Mouse (Mus musculus): Measurements from ENCODE around the gene Elf2. TPM values are rescaled to one million over a fixed set of nuclear protein-coding genes. Genes with fewer than 3 reads are reported as not detected.

Gene Elf2
- total RNA-seq, 2 experiments from 2014 or later, result 69.2 to 122 TPM

DNA sequence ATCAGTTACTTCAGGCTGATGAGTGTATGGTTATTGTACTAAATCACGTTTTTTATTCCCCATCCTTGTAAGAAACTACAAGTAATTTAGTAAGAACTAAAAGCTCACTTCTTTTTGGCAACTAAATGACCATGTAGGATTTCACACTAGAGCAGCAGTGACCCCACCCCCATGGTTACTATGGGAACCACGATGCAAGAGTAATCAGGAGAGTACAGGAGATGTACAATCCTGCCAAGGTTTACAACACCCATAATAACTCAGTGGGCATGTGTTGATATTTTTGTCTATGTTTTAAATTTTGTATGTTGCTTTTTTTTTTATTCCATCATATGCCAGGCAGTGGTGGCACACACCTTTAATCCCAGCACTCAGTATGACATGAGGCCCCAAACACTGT lies 45.2 kb downstream of the Elf2 start:
- peak; percentile 91 for ATAC-seq (replicated peaks; ENCODE audit: low FRiP score, low TSS enrichment, poor library complexity, severe bottlenecking)

GRCm38 (mm10) chr3:51294251-51294650 lies 46.2 kb downstream of the Elf2 start:
- ATAC-seq (replicated peaks; ENCODE audit: low FRiP score, low TSS enrichment, poor library complexity, severe bottlenecking), result no peak

DNA sequence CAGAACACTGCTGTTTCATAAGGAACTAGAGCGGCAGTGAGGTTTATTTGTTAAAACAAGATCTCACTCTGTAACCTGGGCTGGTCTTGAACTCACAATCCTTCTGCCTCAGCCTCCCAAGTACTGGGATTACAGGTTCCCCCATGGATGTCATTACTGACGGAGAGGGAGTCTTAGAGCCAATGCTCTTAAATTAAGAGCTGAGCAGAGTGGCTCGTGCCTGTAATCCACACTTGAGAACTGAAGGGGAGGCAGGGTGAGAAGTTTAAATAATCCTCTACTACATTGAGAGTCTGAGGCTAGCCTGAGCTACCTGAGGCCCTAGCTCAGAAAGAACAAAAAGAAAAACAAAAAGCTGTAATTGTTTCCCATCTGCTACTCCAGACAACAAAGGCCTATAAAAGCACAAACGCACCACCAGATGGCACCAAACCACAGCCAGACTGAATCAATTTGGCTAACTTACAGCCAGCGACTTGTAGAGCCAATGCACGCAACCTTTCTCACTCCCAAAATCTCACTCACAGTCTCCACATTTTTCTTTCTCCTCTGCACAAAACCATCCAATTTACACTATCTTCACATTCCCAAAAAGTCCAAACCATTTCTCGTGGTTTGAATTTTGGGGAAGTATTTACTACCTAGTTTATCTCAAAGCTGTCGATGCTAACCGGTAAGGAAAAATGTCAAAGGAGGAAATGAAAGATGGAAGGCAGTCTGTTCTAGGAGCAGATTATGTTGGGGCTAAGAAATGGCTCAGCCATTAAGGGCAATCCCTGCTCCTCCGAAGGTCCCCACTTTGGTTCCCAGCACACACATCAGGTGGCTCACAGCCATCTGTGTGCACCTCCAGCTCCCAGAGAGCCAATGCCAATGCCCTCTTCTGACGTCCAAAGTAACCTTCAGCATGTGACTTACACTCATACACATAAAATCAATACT lies 51.3 kb downstream of the Elf2 start:
- ATAC-seq (replicated peaks; ENCODE audit: low FRiP score, low TSS enrichment, poor library complexity, severe bottlenecking), result peak; percentile 81

DNA sequence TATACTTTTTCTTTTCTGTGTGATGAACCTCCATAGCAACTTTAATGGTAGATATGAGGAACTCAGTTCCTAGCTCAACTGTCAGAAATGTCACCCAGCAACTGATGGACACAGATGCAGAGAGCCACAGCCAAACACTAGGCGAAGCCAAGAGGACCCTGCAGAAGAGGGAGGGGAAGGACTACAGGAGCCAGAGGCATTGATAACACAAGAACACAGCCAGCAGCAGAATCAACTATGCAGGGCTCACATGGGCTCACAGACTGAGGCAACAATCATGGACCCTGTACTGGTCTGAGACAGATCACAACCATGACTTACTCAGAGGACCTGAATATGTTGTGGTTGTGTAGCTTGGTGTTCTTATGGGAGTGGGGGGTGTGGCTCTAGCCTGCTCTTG lies 56.1 kb downstream of the Elf2 start:
- ATAC-seq (replicated peaks; ENCODE audit: low FRiP score, low TSS enrichment, poor library complexity, severe bottlenecking), result no peak

GRCm38 (mm10) chr3:51281727-51282126 lies 58.7 kb downstream of the Elf2 start:
- ATAC-seq (replicated peaks; ENCODE audit: low FRiP score, low TSS enrichment, poor library complexity, severe bottlenecking), result no peak

DNA sequence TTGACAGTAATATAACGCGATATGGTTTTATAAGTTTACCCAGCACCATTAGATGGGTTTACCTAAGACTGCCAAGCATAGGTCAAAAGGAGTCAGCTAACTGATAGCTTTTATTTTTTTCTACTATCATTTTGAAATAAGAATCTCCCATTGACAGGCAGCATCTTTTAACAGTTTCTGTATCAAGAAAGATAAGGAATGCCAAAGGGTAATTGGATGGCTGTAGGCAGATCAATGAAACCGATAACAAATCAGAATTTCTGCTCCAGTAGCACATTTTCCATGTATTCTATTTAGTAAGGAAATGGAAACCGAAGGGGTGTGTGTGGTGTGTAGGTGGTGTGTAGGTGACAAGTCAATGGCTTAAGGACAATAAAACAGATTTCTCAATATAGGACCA lies 62.0 kb downstream of the Elf2 start:
- ATAC-seq (replicated peaks; ENCODE audit: low FRiP score, low TSS enrichment, poor library complexity, severe bottlenecking), result no peak

DNA sequence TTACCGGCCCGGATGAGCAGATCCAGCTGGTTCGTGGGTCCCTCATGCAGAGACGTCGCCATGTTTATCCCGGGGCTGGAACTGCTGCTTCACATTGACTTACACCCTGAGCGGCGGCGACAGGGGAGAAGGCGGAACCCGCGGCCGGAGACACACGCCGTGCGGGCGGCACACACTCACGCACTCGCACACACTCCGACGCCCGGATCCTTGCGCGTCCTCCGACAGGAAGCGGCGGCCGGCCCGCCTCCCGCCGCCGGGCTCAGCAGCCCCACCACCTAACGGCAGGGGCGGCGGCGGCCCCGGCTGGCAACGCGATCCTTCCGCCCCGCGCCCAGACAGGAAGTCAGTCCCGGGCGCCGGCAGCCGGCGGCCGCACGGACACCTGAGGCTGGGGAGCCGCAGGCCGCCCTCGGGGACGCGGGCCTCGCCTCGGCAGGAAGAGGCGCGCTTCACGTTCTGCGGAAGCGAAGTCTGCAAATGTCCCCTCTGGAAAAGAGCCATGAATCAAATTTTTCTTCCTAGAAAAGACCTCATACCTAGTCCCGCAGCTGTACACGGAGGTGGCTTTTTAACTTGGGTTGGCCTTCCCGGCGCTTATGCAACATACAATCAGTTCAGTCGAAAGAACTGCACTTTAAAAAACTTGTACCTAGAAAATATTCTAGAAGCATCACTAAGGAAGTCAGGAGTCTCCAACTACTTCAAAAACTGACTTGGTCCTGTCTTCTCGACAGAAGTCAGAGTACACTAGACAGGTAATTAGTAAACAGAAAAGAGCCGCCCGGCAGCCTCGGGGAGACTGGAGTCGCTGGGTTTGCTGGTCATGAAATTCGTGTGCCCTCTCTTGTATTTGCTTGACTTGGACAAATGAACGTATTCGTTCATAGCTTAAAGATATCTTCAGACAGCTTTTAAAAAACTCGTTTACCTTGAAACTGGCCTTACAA lies 63.0 kb downstream of the Elf2 start:
- peak; percentile 50 for ATAC-seq (replicated peaks; ENCODE audit: low FRiP score, low TSS enrichment, poor library complexity, severe bottlenecking)

DNA sequence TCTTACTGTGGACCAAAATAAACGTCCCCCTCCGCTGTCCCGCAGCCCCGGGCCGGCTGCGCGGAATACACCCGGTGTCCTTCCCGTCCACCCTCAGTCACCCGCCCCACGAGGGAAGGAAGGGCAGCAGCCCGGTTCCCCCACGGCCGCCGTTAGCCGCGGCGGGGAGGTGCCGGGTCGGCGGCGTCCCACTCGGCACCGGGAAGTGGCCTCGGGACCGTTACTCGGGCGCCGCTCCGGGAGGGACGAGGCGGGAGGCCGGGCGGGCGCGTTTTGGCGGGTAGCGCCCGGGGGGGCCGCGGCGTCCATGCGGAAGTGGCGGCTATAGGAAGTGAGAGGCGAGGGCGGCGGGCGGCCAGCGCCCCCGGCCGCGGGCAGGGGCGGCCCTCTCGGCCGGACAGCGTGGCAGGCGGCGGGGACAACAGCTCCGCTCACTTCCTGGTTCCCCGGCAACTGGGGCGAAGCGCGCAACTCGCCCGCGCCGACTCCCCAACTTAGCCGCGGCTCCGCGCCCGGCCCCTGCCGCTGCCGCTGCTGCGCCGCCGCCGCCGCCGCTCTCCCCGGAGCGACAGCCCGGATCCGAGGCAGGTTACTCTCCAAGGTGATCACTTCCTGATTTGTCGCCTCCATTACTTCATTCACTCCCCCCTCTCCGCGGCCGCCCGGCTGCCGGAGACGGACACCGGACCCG lies 63.9 kb downstream of the Elf2 start:
- no peak for ATAC-seq (replicated peaks; ENCODE audit: low FRiP score, low TSS enrichment, poor library complexity, severe bottlenecking)

DNA sequence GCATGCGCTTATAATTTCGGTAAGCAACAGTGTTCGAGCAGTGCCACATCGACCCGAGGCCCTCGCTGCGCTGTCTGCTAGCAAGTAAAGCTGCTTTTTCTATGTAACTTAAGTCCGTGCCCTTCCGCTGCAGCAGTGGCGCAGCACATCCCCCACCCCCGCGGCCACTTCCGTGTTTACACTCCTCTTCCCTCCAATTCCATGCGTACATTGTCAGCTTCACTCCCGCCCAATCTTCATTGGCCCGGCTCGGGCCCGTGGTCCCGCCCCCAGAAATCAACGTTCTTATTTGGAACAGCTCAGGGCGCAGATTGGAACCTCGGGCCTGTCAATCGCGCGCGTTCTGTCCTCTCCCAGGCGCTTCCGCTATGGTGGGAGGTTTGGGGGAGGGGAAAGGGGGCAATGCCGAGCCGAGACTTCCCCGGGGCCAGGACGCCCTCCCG lies 64.5 kb downstream of the Elf2 start:
- ATAC-seq (replicated peaks; ENCODE audit: low FRiP score, low TSS enrichment, poor library complexity, severe bottlenecking), result peak; percentile 94

DNA sequence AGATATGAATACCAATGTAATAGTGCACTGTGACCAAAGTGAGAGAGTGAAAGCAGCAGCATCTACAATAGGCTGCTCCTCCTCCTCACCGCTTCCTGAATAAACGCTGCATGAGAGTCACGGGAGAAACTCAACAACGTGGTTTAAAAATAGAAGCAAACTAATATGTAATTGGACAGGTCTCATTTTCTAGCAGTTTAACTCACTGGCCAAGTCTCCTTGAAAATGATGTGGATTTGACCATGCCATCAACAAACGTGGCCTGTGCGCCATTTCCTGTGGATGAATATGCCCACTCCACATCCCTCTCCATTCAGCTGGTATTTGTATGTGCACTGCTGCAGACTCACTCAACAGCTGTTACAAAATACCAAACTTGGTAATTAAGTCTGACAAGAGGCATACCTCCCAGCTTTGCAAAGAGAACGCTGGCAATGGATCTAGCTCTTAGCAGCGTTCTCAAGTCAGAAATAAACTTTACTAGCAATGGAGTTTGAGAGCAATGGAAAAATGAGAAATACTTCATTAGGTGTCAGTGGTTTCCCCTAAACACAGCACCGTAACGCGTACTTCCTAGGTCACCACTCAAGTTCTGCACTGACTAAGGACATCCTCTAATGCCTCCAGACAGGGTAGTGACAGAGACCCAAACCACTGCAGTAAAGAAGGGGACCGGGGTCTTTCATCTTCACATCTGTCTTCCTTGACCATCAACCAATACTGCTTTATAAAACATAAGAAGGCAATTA lies 70.2 kb downstream of the Elf2 start:
- no peak for ATAC-seq (replicated peaks; ENCODE audit: low FRiP score, low TSS enrichment, poor library complexity, severe bottlenecking)

DNA sequence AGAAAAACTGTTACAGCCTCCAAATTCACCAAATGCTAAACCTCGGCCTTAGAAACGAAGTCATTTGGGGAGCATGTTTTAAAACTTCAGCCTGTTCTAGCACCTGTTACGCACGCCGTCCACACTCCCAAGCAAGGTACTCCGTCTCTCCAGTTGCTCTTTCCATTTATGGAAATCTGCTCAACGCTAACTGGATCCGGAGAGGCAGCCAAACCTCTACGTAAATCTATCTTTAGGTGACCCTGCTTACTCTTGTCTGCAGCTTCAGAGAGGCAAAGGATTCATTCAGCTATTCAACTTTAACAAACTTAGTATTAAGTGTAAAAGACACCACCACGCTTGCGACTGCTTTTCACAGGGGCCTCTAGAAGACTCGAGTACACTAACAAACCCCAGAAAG lies 72.0 kb downstream of the Elf2 start:
- ATAC-seq (replicated peaks; ENCODE audit: low FRiP score, low TSS enrichment, poor library complexity, severe bottlenecking), result no peak

DNA sequence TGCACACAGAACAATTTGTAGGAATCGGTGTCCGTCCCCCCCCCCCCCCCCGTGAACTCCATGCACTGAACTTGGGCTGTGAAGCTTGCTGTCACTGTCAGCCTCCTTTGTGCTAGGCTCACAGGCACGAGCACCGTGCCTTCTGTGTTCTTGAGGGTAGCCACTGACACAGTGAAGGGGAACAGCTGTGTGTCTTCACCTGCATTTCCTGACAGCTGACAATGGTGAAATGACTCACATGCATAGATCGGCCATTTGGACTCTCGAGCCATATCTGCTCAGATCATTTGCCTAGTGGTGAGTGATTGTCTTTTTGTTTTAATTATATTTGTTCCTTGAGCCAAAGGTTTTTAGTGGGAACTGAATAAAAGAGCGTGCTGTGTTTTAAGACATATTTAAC lies 77.5 kb downstream of the Elf2 start:
- ATAC-seq (replicated peaks; ENCODE audit: low FRiP score, low TSS enrichment, poor library complexity, severe bottlenecking), result no peak

GRCm38 (mm10) chr3:51258070-51258469 lies 82.4 kb downstream of the Elf2 start:
- no peak for ATAC-seq (replicated peaks; ENCODE audit: low FRiP score, low TSS enrichment, poor library complexity, severe bottlenecking)

DNA sequence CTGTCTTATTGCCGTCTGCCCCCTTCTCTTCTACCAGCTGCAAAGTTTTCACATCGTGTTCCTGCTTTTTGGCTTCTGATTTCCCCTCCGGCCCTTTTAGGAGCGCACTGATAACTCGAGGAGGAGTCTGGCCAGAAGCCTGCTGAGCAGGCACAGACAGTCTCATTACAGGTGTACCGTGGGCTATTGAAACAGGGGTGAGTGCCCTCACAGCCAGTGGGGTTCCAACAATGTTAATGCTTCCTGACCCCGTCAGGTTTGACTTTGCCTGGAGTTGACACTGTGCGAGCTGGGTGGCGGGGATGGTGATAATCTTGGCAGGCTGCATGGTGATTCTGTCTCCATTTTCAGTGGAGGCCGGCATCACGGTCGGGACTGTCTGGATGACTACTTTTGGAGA lies 84.0 kb downstream of the Elf2 start:
- no peak for ATAC-seq (replicated peaks; ENCODE audit: low FRiP score, low TSS enrichment, poor library complexity, severe bottlenecking)

GRCm38 (mm10) chr3:51254784-51255183 lies 85.7 kb downstream of the Elf2 start:
- no peak for ATAC-seq (replicated peaks; ENCODE audit: low FRiP score, low TSS enrichment, poor library complexity, severe bottlenecking)

GRCm38 (mm10) chr3:51252689-51253402 lies 87.6 kb downstream of the Elf2 start:
- no peak for ATAC-seq (replicated peaks; ENCODE audit: low FRiP score, low TSS enrichment, poor library complexity, severe bottlenecking)

- ATAC-seq (replicated peaks; ENCODE audit: low FRiP score, low TSS enrichment, poor library complexity, severe bottlenecking), result no peak
Observed at GRCm38 (mm10) chr3:51252223-51252622, 88.2 kb downstream of the Elf2 start.

- ATAC-seq (replicated peaks; ENCODE audit: low FRiP score, low TSS enrichment, poor library complexity, severe bottlenecking), result no peak
Observed at GRCm38 (mm10) chr3:51251057-51251456, 89.4 kb downstream of the Elf2 start.

All from megakaryocyte-erythroid progenitor cell, adult 5-6 weeks (primary cell).